Mouse (Mus musculus) kidney, adult 8-10 months (tissue): ENCODE measurements around the gene Ppp3r1.
"Not testable (repeated sequence)": the region's sequence is repeated elsewhere in the genome, so short reads cannot be mapped to it uniquely, and the experiment has no call there.

ENCODE experiments used
- DNase-seq, 2 experiments: peaks; one replicate each; pipeline ENCODE4 v3.0.0; 2022

Gene Ppp3r1

DNA sequence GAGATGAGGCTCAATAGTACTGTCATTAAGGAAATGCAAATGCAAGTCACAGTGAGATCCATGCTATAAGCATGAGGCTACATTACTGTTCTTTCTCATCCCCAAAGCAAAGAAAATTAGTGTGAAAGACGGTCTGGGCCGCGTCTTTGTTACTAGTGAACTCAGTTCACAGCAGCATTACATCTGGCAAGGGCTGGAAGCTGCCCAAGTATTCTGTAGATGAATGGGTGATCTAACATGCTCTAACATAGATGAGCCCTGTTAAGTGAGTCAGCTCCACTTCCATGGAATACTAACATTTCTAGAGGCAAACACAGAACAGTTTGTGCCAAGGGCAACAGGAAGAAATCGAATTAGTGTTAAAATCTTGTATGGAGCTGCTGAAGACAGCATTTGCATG is 41.9 kb downstream of the Ppp3r1 start:
- DNase-seq: no peak

DNA sequence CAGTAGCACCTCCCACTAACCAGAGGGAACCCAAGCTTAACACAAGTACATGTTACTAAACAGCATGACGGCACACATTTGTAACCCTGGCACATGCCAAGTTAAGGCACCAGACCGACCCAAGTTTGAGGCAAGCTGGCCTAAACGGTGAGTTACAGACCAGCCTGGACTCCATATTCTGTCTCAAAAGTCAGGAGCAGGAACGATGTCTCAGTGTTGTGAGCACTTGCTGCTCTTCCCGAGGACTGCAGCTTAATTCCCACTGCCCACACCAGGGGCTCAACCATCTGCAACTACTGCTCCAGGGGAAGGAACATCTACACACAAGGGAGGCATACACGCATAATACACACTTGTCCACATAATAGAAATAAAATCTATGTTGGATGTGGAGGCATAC is 43.4 kb downstream of the Ppp3r1 start:
- DNase-seq: no peak

DNA sequence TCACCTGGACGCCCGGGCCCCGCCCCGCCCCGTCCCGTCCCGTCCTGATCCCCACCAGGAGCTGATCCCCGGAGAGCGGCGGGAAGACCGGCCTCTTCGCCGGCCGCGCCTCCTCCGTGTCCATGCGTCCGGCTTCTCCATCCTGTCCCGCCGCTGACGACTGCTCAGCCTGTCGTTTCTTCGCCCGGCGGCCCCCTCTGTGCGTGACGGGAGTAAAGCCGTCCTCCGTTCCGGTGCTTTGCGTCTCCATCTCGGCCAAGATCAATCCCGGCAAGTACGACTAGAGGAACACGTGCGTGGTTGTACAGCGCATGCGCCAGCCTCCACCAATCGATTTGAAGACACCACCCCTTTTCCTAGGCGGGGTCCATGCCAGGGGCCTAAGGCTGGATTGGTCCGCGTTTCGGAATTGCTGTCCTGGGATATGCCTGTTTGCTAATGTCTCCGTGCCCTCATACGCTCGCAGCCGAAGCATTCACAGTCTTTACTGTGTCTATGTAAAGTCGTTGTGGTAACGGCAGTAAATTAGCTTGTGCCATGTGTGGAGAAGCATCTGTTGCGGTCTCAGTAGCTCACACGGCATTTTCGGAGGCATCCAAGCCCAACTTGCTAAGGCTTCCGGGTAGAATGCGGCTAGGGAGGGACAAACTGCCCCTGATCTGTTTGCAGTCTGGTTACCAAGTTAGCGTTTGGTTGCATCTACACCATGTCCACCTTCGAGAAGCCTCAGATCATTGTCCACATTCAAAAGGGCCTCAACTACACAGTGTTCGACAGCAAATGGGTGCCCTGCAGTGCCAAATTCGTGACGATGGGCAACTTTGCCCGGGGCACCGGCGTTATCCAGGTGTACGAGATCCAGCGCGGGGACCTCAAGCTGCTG is 52.4 kb downstream of the Ppp3r1 start, which contains the start of gene Pno1:
TSS of gene Pno1 (minus strand) at position 311 of the 883 bp plus-strand sequence.
- peak; percentile 97 for DNase-seq

DNA sequence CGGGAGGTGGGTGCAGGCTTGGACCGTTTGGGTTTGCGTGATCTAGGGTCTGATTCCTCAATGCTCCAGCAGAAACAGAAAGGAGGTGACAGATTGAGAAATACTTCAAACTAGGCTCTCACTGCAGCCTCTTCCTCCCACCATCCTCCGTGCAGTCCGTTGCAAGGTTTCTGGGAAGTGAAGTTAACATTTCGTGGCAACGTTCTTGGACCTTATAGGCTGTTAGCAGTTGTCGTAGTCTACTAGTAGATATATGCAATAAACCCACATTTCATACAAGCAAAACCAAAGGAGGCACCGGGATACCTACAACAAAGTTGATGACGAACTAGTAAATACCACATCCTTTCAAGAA is 53.1 kb downstream of the Ppp3r1 start:
- DNase-seq: no peak

DNA sequence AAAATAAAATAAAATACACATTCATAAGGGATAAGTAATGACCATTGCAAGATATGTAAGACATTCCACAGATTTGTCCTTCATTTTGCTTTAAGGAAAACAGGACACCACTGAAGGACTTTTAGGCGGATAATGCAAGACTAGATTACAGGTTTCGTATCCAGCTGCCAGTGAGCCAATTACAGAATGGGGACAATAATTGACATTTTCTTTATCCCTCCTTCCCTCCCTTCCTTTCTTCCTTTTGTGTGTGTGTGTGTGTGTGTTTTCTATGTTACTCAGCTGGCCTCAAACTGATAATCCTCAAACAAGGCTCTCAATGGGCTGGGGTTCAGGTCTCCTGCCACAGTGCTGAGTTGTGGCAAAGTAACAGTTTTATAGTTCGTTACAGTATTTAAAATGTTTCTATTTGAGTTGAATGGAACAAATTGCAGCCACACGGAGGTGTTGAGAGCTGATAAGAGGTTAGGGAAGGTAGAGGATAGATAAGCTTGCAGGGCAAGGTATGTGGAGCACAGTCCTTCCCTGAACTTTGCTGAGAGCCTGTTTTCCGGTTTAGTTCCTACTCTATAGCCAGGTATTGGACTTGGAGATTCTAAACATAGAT is 53.9 kb downstream of the Ppp3r1 start:
- no peak for DNase-seq

DNA sequence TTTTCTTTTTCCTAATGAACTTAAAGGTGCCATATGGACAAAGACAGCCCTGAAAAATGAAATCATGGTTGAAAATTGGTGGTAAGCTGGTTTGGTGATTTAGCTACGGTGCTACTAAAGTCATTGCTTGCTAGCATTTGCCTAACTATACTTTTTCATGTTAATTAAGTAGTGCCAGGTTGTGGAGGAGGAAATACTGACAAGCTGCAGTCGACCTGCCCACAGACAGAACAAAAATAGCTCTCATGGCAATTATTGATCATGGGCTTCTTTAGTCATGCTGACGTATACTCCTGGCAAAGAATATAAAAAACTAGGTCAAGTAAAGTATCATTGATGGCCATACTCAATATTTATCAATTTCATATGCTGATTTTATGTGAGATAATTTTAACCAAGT is 56.4 kb downstream of the Ppp3r1 start:
- no peak for DNase-seq

DNA sequence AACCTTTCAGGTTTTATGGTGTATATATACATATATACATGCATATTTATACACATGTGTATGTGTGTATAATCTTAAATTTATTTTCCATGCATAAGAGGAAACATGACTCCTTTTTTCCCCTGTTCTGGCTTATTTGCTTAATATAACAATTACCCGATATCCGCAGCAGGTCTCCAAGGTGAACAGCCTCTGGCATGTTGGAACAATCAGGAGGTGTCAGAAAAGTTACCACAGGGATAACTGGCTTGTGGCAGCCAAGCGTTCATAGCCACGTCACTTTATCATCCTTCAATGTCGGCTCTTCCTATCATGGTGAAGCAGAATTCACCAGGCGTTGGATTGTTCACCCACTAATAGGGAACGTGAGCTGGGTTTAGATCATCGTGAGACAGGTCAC is 62.1 kb downstream of the Ppp3r1 start:
- DNase-seq: no peak

DNA sequence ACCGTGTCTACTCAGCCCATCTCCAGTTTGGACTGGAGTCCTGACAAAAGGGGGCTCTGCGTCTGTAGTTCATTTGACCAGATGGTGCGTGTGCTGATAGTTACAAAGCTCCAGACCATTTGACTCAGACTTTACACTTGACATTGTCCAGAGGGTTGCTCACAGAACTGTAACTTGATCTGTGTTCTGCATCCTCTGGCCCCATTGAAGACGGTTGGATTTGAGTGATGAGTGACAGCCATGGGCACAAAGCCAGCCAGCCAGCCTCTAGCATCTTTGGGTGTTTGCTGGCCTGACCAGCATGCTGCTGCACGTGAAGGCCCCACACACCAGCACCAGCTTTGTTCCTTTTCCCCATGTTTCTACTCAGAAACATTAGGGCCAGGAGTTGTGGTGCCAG is 73.7 kb downstream of the Ppp3r1 start:
- DNase-seq: no peak

DNA sequence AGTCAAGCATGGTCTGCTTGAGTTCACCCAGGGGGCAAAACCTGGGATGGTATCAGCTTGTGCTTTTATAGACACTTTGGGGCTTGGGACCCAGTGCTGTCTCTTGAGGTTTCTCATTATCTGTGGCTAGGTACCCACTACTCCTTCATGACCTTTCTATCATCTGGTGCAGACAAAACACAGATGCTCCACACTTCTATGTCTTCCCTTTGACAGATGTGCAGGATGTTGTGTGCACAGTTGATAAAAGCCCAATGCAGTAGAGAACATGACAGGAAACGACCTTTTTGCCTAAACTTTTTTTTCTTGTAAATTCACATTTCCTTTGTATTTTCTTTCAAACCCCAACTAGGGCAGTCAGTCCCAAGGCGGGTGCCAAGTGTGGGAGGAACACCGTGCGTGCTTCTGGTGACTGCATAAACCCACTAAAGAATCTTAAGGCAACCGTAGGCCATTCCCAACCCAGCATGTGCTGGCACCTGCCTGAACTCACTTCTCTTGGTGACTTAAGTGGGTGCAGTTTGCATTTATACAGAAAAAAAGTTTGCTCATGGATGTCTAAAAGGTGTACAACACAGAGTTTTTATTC is 77.5 kb downstream of the Ppp3r1 start:
- no peak for DNase-seq

DNA sequence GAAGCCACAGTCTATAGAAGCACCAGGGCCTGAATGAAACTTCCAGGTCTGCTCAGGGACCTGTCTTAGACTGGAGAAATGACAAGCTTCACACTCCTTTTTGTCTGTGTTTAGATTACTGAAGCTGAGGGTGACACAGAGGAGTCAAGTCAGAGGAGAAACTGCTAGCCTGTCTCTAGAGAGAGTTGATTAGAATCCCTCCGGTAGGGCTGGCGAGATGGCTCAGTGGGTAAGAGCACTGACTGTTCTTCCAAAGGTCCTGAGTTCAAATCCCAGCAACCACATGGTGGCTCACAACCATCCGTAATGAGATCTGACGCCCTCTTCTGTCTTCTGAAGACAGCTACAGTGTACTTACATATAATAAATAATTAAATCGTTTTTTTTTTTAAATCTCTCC is 79.5 kb downstream of the Ppp3r1 start:
- DNase-seq: not testable (repeated sequence)

DNA sequence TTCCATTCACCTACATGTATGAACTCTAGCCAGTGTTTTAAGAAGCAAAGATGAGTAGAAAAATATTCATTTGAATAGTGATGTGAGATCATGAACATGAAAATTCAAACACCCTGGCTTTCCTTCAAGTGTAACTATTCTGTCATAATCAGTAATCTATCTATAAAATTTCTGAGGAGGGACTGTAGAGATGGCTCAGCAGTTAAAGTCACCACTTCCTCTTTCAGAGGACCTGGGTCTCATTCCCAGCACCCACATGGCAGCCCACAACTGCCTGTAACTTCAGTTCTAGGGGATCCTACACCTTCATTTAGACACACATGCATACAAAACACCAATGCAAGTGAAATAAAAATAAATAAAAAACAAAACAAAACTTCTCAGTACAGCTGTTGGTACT is 89.7 kb downstream of the Ppp3r1 start:
- no peak for DNase-seq
